Mouse (Mus musculus) myocyte (in vitro differentiated cells): ENCODE measurements at regions not wholly inside any gene's neighbourhood (a gene's known extent, or its start where the extent isn't known, plus 50 kb on each side); places are given as distances from the start of the nearest gene placed in this dataset.

Experiments
- CEBPB ChIP-seq: IDR thresholded peaks from 2 replicates; pipeline ENCODE4 v1.6.1; 2011; ENCODE audit warnings: mild to moderate bottlenecking, moderate library complexity; ENCODE audit not compliant: poor library complexity, insufficient read depth, severe bottlenecking
- E2F4 ChIP-seq: IDR thresholded peaks from one replicate; pipeline ENCODE4 v1.6.1; 2011; ENCODE audit warnings: mild to moderate bottlenecking, control low read depth, moderate library complexity; ENCODE audit not compliant: insufficient read depth
- MAX ChIP-seq: IDR thresholded peaks from one replicate; pipeline ENCODE4 v1.6.1; 2011; ENCODE audit warnings: low read depth, mild to moderate bottlenecking, control low read depth
- MYOD1 ChIP-seq, 3 experiments: IDR thresholded peaks; one replicate each; pipeline ENCODE4 v1.6.1; 2011; ENCODE audit warnings: control low read depth in 2 of 3, low read depth in 2 of 3, mild to moderate bottlenecking in 2 of 3, moderate library complexity in 1 of 3; ENCODE audit not compliant: insufficient read length in 2 of 3, control insufficient read depth in 1 of 3
- MYOG ChIP-seq, 3 experiments: IDR thresholded peaks; one replicate each; pipeline ENCODE4 v1.6.1; 2011; ENCODE audit warnings: control low read depth in 2 of 3, low read depth in 2 of 3, mild to moderate bottlenecking in 2 of 3; ENCODE audit not compliant: insufficient read length in 2 of 3, control insufficient read depth in 1 of 3, insufficient read depth in 1 of 3
- POLR2A ChIP-seq: IDR thresholded peaks from one replicate; pipeline ENCODE4 v1.6.1; 2011; ENCODE audit warnings: low read depth, mild to moderate bottlenecking, control low read depth, moderate library complexity; ENCODE audit not compliant: insufficient read length
- POLR2AphosphoS2 ChIP-seq: IDR thresholded peaks from one replicate; pipeline ENCODE4 v1.6.1; 2011; ENCODE audit warnings: low read depth, control low read depth; ENCODE audit not compliant: insufficient read length
- REST ChIP-seq: IDR thresholded peaks from one replicate; pipeline ENCODE4 v1.6.1; 2011; ENCODE audit warnings: mild to moderate bottlenecking, control low read depth, moderate library complexity; ENCODE audit not compliant: insufficient read depth, insufficient read length
- SRF ChIP-seq: IDR thresholded peaks from one replicate; pipeline ENCODE4 v1.6.1; 2011; ENCODE audit warnings: low read depth; ENCODE audit not compliant: control insufficient read depth, insufficient read length
- TCF12 ChIP-seq: IDR thresholded peaks from one replicate; pipeline ENCODE4 v1.6.1; 2011; ENCODE audit warnings: mild to moderate bottlenecking, control low read depth; ENCODE audit not compliant: poor library complexity, insufficient read depth, severe bottlenecking
- USF1 ChIP-seq: IDR thresholded peaks from one replicate; pipeline ENCODE4 v1.6.1; 2011; ENCODE audit warnings: low read depth, mild to moderate bottlenecking, control low read depth, moderate library complexity

- TF ChIP-seq POLR2A (peak; percentile 90), POLR2AphosphoS2 (peak; percentile 83), MYOG (IDR thresholded peaks at IDR 0.05; ENCODE audit: control insufficient read depth in 1 of 3, insufficient read depth in 1 of 3, insufficient read length in 2 of 3, low read depth in 2 of 3) (no peak), E2F4 (no peak), USF1 (no peak), CEBPB (no peak), REST (no peak), MYOD1 (IDR thresholded peaks at IDR 0.05; ENCODE audit: control insufficient read depth in 1 of 3, insufficient read length in 2 of 3, low read depth in 2 of 3) (no peak), SRF (no peak), TCF12 (no peak), MAX (no peak)
These were observed 73.5 kb upstream of the Wnt7b start for GRCm38 (mm10) chr15:85655751-85656167.
